Mouse (Mus musculus): Measurements from ENCODE around the gene Obp2a.
"Not testable (repeated sequence)": the region's sequence is repeated elsewhere in the genome, so short reads cannot be mapped to it uniquely, and the experiment has no call there.

DNA sequence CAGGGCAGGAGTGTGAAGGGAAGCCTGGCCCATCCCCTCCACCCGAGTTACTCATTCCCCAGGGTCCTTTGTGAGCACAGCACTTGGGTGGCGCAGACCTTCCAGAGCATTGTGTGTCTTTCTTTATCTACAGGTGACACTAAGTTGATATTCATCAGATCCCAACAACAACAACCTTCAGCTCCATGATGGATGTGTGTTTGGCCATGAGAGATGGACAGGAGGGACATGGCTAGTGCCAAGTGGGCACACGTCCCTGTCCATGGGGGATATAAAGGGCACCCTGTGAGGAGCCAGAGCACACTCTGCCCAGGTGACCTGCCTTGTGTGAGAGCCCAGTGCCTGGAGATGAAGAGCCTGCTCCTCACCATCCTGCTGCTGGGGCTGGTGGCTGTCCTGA is 36.9 kb downstream of the Obp2a start, which contains the start of gene Obp2b:
- not testable (repeated sequence) for TF ChIP-seq CTCF (IDR thresholded peaks at IDR 0.05; ENCODE audit: control insufficient read depth, insufficient read depth, low read length); POLR2A (IDR thresholded peaks at IDR 0.05; ENCODE audit: borderline replicate concordance, control insufficient read depth, low read depth, low read length)

Data from bone marrow, adult 2 months (tissue).